Mouse (Mus musculus) limb, embryonic 13.5 days (tissue): ENCODE results near the gene Thbd. TPM values are rescaled to one million over a fixed set of nuclear protein-coding genes. Genes with fewer than 3 reads are reported as not detected.

Experiments used
- ATAC-seq: fragments of 200-750 bp; cut with Nextera tagmentation; 2 replicates; pipeline ENCODE4 v1.8.0; 2017; ENCODE audit warnings: low read depth, moderate number of reproducible peaks, moderate TSS enrichment; ENCODE audit not compliant: low FRiP score
- H3K27ac ChIP-seq: fragments of 300-500 bp; sonication (generic); 2 replicates; pipeline ENCODE4 v1.5.1; 2015; ENCODE audit warnings: inconsistent platforms, mild to moderate bottlenecking, moderate library complexity
- H3K27me3 ChIP-seq: fragments of 300-500 bp; sonication (generic); 2 replicates; pipeline ENCODE4 v1.6.1; 2015; ENCODE audit warnings: mild to moderate bottlenecking, inconsistent platforms
- H3K36me3 ChIP-seq: fragments of 300-500 bp; sonication (generic); 2 replicates; pipeline ENCODE4 v1.6.1; 2015; ENCODE audit warnings: inconsistent platforms, mild to moderate bottlenecking, moderate library complexity
- H3K4me1 ChIP-seq: fragments of 300-500 bp; sonication (generic); 2 replicates; pipeline ENCODE4 v1.6.1; 2015; ENCODE audit warnings: inconsistent platforms
- H3K4me2 ChIP-seq: fragments of 300-500 bp; sonication (generic); replicated peaks from 2 replicates; pipeline ENCODE4 v1.6.1; 2015; ENCODE audit warnings: inconsistent platforms, mild to moderate bottlenecking, moderate library complexity
- H3K4me3 ChIP-seq: fragments of 300-500 bp; sonication (generic); 2 replicates; pipeline ENCODE4 v1.5.1; 2015; ENCODE audit warnings: moderate library complexity, mild to moderate bottlenecking, inconsistent platforms
- H3K9ac ChIP-seq: fragments of 300-500 bp; sonication (generic); 2 replicates; pipeline ENCODE4 v1.6.1; 2015; ENCODE audit warnings: mild to moderate bottlenecking, inconsistent platforms
- H3K9me3 ChIP-seq: fragments of 300-500 bp; sonication (generic); 2 replicates; pipeline ENCODE4 v1.6.1; 2016; ENCODE audit warnings: inconsistent platforms
- WGBS: fragments of 180-500 bp; shearing (Covaris S2); methylation state at CpG from one replicate; pipeline ENCODE4 v1.1.7; 2015; 5-methylcytosine and 5-hydroxymethylcytosine counted together
- polyA plus RNA-seq: library from polyadenylated mRNA; unstranded; fragments of >200 nt; fragmentation: Nextera tagmentation; extraction: Ambion mirVana; gene quantifications from 2 replicates; pipeline ENCODE4 v1.2.1, GENCODE M21; 2015

Thbd gene
- polyA plus RNA-seq, 1 experiment from 2014 or later, result 13.4 TPM

DNA sequence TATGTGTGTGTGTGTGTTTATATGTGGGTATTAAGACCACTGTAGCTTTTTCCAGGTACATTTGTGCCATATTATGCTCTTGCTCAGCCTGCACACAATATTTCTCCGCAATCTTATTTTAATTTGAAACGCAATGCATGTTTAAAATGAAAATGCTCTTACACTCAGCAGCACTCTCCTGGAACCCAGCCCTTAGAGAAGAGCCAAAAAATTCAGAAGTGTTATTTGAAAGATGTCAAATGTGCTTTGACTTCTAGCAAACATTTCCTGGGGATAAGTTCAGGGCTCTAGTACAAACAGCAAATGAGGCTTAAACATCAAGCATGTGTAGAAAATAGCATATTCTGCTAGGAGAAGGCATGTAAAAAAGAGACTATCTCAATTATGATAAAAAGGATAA lies 11.8 kb upstream of the Thbd start:
- no peak overlapping the region for H3K4me2 ChIP-seq
- no peaks in the 10 kb centered on the region for H3K27me3 ChIP-seq
- peaks cover 6% of the 10 kb centered on the region; the same call in 1 of the 2 replicates for H3K4me1 ChIP-seq
- no peaks in the 10 kb centered on the region for H3K36me3 ChIP-seq
- no peak for ATAC-seq
- H3K4me3 ChIP-seq, result no peak overlapping the region
- 74% methylated on average over 2 of the region's 2 CpGs for WGBS
- no peak overlapping the region for H3K9ac ChIP-seq
- H3K27ac ChIP-seq, result no peak overlapping the region
- H3K9me3 ChIP-seq, result no peaks in the 10 kb centered on the region

DNA sequence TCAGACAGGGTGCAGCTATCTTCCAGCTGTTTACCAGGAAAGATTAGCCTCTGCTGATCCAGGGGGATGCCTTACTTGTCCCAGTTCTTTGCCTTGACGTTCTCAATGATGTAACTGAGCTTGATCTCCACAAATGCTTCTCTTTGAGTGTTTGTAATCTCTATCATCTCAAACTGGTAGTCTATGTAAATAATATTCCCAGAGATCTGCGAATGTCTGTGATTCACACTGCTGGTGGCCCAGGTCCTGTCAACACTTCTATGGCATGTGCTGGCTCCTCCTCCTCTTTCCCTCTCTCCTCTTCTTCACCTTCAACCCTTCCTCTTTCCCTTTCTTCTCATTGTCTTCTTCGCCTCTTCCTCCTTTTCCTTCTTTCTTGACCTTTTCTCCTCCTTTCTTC lies 11.2 kb upstream of the Thbd start:
- H3K27ac ChIP-seq, result no peak overlapping the region
- H3K4me3 ChIP-seq, result no peak overlapping the region
- WGBS, result 70% methylated on average over 3 of the region's 3 CpGs
- no peak overlapping the region for H3K9ac ChIP-seq
- no peak for ATAC-seq
- H3K4me2 ChIP-seq, result no peak overlapping the region
- H3K4me1 ChIP-seq, result peaks cover 6% of the 10 kb centered on the region; the same call in 1 of the 2 replicates
- H3K27me3 ChIP-seq, result no peaks in the 10 kb centered on the region
- H3K36me3 ChIP-seq, result no peaks in the 10 kb centered on the region
- no peaks in the 10 kb centered on the region for H3K9me3 ChIP-seq

DNA sequence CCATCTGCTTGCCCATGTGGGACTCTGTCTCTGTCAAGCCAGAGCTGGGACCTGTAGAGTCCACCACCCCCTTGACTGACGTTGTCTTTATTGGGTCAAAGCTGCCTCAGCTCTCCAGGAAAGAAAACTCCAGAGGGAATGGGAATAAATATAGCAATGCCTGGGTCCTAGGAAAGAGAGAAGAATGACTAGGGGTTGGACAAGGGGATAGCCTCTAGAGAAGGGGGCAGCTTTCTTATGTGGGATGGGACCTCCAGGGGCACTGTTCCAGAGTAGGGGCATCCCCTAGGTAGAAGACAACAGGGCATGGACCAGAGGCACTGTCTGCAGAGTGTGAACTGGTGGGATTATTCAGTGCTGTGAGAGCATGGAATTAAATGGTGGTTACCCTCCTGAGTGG lies 1.8 kb upstream of the Thbd start:
- Histone ChIP-seq H3K9ac (no peak overlapping the region), H3K4me1 (peaks cover 28% of the 10 kb centered on the region), H3K4me2 (no peak overlapping the region), H3K36me3 (no peaks in the 10 kb centered on the region), H3K27me3 (peaks cover 48% of the 10 kb centered on the region), H3K4me3 (no peak overlapping the region), H3K27ac (no peak overlapping the region), H3K9me3 (no peaks in the 10 kb centered on the region)
- no peak for ATAC-seq
- 81% methylated on average over 1 of the region's 1 CpGs for WGBS

DNA sequence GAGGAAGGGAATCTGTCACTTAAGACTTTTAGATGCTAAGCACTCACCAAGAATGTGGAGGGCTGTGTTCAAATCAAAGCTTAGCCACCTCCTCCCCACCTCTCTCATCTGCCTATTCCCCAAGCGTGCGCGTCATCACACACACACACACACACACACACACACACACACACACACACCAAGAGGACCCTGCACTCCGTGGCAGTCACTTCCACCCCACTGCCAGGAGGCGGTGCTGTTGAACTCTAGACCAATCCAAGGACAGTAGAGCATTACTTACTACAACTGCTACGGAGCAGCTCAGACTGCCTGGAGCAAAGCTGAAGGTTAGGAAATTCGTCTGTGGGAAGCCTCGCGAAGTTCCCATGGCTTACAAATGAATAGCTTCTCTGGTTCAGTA lies 1.2 kb upstream of the Thbd start:
- no peak overlapping the region for H3K9ac ChIP-seq
- H3K27me3 ChIP-seq, result peaks cover 53% of the 10 kb centered on the region
- ATAC-seq, result peak; percentile 83; the same call in 1 of the 2 replicates
- no peak overlapping the region for H3K4me3 ChIP-seq
- H3K9me3 ChIP-seq, result no peaks in the 10 kb centered on the region
- H3K27ac ChIP-seq, result no peak overlapping the region
- peaks cover 28% of the 10 kb centered on the region for H3K4me1 ChIP-seq
- H3K36me3 ChIP-seq, result no peaks in the 10 kb centered on the region
- 20% methylated on average over 9 of the region's 9 CpGs for WGBS
- no peak overlapping the region for H3K4me2 ChIP-seq

DNA sequence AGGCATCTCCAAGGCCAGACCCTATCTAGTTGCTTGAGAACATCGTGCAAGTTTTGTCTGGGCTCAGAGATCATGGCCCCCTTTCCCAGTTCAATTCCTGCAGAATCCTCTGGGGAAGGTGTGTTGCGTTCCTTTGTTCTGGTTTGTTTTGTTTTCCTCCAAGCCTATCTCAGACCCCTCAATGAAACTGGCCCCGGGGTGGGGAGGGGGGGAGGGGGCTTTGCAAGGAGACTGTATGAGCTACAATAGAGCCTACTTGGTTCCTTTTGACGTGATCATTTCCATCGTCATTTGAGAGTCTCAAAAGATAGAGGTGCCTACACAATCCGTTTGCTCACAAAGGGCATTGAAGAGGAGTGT lies 753 bp upstream of the Thbd start:
- Histone ChIP-seq H3K9ac (no peak overlapping the region), H3K27ac (no peak overlapping the region), H3K27me3 (peaks cover 56% of the 10 kb centered on the region), H3K36me3 (no peaks in the 10 kb centered on the region), H3K4me2 (peak overlapping the region; percentile 80), H3K9me3 (no peaks in the 10 kb centered on the region), H3K4me1 (peaks cover 28% of the 10 kb centered on the region), H3K4me3 (no peak overlapping the region)
- WGBS, result 21% methylated on average over 6 of the region's 6 CpGs
- ATAC-seq, result peak; percentile 4; the same call in 1 of the 2 replicates

DNA sequence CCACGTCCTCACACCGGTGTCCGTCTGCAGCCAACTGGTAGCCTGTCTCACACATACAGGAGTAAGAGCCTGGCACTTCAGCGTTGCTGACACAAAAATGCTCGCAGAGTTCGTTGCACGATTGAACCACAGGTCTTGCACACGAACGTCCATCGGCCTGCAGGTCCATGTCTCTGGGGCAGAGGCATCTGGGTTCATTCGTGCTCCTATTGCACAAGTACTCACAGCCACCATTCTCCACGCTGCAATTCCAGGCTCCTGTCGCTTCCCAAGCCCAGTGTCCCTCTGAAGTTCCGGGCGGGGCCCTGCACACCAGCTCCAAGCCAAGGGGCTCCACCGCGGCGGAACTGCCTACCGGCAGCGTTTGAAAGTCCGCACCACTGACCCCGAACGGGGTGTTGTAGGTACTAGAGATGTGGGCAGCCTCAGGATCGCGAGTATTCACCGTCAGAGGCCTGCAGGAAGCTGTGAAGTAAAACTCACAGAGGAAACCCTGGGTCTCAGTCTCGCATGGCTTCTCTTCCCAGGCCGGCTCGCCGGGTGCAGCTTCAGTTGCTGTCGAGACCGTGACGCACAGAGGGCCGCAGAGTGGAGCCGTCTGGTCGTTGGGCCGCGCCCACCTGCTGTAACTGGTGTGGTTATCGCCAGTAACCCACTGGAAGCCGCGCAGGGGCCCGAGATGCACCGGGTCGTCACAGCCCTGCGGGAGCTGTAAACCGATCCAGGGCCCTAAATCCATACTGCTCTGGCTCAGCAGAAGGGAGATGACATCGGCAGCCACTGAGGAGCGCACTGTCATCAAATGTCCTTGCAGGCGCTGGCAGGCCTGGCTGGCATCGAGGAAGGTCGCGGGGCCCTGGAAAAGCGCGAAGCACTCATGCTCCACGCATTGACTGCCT lies 768 bp downstream of the Thbd start:
- H3K4me2 ChIP-seq, result peak overlapping the region; percentile 80
- no peaks in the 10 kb centered on the region for H3K9me3 ChIP-seq
- WGBS, result 4% methylated on average over 55 of the region's 55 CpGs
- peak; percentile 30 for ATAC-seq
- H3K4me3 ChIP-seq, result peak overlapping the region; percentile 44
- H3K36me3 ChIP-seq, result no peaks in the 10 kb centered on the region
- no peak overlapping the region for H3K27ac ChIP-seq
- H3K27me3 ChIP-seq, result peaks cover 59% of the 10 kb centered on the region
- peak overlapping the region; percentile 58 for H3K9ac ChIP-seq
- H3K4me1 ChIP-seq, result peaks cover 28% of the 10 kb centered on the region

DNA sequence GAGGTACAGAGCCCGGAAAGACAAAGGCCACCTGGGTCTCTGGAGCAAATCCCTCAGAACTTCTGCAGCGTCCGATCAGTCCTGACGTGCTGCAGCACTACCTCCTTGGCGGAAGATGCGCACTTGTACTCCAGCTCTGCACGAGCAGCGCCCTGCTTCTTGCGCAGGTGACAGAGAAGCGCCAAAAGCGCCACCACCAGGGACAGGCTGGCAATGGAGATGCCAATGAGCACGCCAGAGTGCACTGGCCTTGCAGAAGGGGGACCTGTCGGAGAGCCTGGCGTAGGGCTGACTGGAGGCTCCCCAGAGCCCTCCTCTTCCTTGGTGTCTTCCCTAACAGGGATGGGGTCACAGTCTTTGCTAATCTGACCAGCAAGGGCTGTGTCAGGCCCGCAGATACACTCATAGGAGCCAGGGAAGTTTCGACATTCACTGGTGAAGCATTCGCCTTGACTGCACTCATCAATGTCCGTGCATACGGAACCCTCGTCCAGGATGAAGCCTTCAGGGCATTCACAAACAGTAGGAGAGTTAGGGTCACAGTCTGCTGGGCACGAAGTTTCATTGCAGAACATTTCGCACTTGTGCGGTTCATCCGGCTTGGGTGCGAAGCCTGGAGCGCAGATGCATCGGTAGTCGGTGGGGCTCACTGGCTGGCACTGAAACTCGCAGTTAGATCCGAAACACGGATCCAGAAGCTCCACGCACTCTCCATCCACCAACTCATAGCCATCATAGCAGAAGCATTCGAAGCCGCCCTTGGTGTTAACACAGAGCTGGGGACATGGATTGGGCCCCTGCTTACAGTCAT lies 1.6 kb downstream of the Thbd start:
- H3K9ac ChIP-seq, result peak overlapping the region; percentile 58
- no peak overlapping the region for H3K27ac ChIP-seq
- ATAC-seq, result no peak
- H3K4me1 ChIP-seq, result peaks cover 28% of the 10 kb centered on the region
- no peaks in the 10 kb centered on the region for H3K36me3 ChIP-seq
- peak overlapping the region; percentile 44 for H3K4me3 ChIP-seq
- H3K27me3 ChIP-seq, result peaks cover 59% of the 10 kb centered on the region
- WGBS, result 15% methylated on average over 34 of the region's 34 CpGs
- H3K4me2 ChIP-seq, result peak overlapping the region; percentile 80
- H3K9me3 ChIP-seq, result no peaks in the 10 kb centered on the region

DNA sequence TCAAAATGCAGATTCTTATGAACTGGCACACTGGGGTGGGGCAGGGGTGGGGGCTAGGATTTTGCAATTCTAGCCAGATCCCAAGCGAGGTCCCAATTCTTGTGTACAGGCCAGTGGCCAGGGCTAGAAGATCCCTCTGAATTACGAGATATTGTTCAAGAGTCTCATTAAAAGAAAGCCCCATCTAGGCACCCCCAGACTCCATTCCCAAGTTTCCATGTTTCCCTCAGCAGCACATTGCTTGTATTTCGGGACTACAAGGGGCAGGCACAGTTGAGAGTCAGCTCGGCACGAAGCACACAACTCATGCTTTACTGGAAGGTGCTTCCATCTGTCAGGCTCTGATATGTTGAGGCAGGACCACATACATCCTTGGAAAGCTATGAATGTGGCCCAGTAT lies 3.1 kb downstream of the Thbd start:
- Histone ChIP-seq H3K27ac (no peak overlapping the region), H3K36me3 (no peaks in the 10 kb centered on the region), H3K27me3 (peaks cover 64% of the 10 kb centered on the region), H3K4me2 (peak overlapping the region; percentile 19), H3K9ac (no peak overlapping the region), H3K4me1 (peaks cover 28% of the 10 kb centered on the region), H3K4me3 (no peak overlapping the region), H3K9me3 (no peaks in the 10 kb centered on the region)
- 68% methylated on average over 5 of the region's 5 CpGs for WGBS
- ATAC-seq, result no peak

DNA sequence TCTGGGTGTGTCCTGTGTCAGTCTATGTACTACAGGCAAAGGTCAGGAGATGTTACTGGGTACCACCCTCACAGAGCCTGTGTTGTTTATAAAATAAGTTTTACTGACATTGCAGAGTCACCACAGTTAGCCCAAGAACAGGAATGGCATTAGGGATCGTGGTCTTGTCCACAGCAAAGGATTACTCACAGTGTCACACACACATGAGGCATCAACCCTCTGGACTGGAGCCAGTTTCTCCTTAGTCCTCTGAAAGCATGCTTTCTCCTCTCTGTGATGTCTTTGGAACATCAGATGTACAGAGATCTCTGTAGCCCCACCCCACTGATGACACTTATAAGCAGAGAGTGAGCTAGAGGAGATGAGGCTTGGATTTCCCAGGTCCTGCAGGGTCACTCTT lies 5.8 kb downstream of the Thbd start:
- H3K9ac ChIP-seq, result no peak overlapping the region
- no peak overlapping the region for H3K4me2 ChIP-seq
- no peaks in the 10 kb centered on the region for H3K9me3 ChIP-seq
- no peak for ATAC-seq
- no peak overlapping the region for H3K4me3 ChIP-seq
- 92% methylated on average over 1 of the region's 1 CpGs for WGBS
- no peaks in the 10 kb centered on the region for H3K36me3 ChIP-seq
- peaks cover 53% of the 10 kb centered on the region for H3K27me3 ChIP-seq
- peaks cover 20% of the 10 kb centered on the region for H3K4me1 ChIP-seq
- no peak overlapping the region for H3K27ac ChIP-seq

DNA sequence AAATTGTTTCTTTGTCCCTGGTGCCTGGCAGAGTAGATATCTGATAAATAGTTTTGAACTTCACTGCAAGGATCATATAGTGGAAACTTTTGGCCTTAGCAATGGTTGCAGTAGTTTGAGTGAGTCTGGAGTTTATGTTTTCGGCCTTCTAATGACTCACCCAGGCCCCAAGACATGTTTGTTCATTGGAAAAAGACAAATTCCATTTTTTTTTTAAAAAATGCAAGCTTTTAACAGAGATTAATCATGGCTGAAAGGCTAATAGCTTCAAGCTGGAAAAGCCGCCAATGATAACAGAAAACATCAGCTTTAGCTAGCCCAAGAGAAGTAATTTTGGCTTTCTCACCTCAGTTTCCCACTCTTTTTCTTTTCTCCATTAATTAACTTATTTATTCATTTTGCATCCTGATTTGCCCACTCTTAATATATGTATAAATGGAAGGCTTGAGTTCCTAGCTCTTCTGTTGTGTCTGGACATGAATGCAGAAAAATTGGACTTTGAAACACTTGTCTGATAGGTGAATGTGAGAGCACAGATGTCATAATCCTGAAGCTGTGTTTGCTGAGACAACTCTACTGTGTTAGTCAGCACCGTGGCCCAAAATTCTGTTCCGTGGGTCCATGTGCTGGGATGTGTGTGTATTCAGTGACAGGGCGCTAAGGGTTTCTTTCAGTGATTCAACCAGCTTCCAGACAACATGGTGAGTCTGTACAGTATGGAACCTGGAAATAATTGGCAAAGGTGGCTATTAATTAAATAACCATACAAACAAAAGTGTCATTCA lies 8.9 kb downstream of the Thbd start:
- H3K4me1 ChIP-seq, result peaks cover 26% of the 10 kb centered on the region
- H3K27ac ChIP-seq, result no peak overlapping the region
- H3K27me3 ChIP-seq, result peaks cover 53% of the 10 kb centered on the region
- no peaks in the 10 kb centered on the region for H3K36me3 ChIP-seq
- H3K9ac ChIP-seq, result no peak overlapping the region
- no peak for ATAC-seq
- no peaks in the 10 kb centered on the region for H3K9me3 ChIP-seq
- no peak overlapping the region for H3K4me3 ChIP-seq
- WGBS, result 88% methylated on average over 5 of the region's 5 CpGs
- no peak overlapping the region for H3K4me2 ChIP-seq

DNA sequence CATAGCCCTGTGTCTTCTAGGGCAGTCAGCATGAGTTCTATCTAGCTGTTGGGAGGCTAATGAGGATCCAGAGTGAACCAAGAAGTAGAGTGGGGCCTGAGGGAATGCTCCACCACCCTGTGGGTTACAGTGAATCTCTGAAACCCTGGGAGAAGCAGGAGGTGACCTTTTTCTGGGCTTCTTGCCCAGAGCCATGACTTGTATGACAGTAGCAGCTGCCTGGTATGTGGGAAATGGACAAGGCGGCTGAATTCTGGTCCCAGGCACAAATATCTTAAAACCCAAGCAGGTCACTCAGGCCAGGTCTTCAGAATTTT lies 10.2 kb downstream of the Thbd start:
- Histone ChIP-seq H3K36me3 (no peaks in the 10 kb centered on the region), H3K27me3 (peaks cover 59% of the 10 kb centered on the region), H3K9ac (no peak overlapping the region), H3K9me3 (no peaks in the 10 kb centered on the region), H3K27ac (no peak overlapping the region), H3K4me3 (no peak overlapping the region), H3K4me2 (peak overlapping the region; percentile 98), H3K4me1 (peaks cover 26% of the 10 kb centered on the region)
- WGBS, result 78% methylated on average over 1 of the region's 1 CpGs
- no peak for ATAC-seq
